Mouse (Mus musculus) gastrocnemius, adult 8-10 months (tissue): ENCODE data around the gene Fkbp9. TPM values are rescaled to one million over a fixed set of nuclear protein-coding genes. Genes with fewer than 3 reads are reported as not detected.
A peak's percentile ranks its signal among the peaks of the same experiment; 100 is the strongest.

Source experiments
- DNase-seq, 2 experiments: peaks; one replicate each; pipeline ENCODE4 v3.0.0; 2022; ENCODE audit warnings: low spot score in 2 of 2
- total RNA-seq, 4 experiments: library from RNA; stranded (reverse); gene quantifications; 2 replicates each; pipeline ENCODE4 v1.2.4; 2022

Gene Fkbp9
- total RNA-seq, 4 experiments from 2014 or later: 58.9 to 65.0 (median 60.8) TPM

DNA sequence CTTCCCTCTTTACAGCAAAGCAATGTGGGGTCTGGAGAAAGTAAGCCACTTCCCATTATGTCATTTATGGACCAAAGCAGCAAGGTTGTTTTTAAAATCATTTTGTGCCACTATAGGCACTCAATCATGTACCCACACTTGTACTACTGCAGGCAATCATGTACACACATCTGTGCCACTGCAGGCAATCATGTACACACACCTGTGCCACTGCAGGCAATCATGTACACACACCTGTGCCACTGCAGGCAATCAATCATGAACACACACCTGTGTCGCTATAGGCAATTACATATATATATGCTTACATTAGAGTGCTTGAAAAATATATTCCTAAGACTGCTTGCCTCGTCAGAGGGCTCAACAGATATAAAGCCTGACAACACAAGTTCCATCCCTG is 73.1 kb downstream of the Fkbp9 start:
- no peak for DNase-seq

DNA sequence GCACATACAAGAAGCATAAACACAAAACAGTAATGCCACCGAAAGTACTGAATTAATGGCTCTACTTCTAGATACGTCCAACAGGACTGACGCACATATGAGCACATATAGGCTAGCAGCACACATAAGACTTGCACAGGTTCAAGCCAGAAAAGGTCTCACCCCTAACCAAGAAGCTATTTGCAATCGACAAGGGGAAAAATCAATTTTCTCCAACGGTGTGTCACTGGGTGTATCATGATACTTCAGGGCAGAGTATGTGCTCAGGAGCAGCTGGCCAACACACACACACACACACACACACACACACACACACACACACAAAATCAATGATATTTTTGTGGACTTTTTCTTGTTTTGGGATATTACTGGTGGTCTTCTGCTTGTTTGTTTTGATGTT is 73.6 kb downstream of the Fkbp9 start:
- DNase-seq: no peak

DNA sequence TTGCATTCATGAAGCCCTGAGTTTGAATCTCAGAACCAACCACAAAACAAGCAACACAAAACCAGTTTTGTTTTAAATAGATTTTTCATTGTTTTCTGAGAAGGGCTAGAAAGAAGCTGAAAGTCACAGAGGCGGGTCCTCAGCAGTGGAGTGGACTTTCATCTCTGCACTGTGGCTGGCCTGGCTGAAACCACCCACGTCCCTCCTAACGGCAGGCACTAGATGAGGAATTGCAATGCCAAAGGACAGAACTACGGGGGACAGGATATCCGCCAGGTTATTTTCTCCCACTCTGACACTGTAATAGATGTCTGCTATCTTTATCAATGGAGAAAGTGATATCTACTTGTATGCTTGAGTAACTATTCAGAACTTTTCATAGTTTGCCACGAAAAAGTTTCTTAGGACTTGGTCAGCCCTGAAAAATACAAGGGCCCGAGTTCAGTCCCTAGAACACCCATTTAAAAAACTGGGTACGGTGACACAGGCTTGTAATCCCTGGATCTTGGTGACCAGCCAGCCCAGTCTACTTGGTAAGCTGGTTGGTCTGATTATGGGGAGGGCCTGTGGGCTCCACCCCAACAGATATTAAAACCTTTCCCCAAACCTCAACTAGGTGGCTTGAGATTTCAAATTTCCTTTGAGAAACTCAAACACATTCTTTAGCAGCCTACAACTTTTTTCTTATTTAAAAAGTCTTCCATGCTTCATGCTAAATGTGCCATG is 74.4 kb downstream of the Fkbp9 start:
- DNase-seq: no peak

DNA sequence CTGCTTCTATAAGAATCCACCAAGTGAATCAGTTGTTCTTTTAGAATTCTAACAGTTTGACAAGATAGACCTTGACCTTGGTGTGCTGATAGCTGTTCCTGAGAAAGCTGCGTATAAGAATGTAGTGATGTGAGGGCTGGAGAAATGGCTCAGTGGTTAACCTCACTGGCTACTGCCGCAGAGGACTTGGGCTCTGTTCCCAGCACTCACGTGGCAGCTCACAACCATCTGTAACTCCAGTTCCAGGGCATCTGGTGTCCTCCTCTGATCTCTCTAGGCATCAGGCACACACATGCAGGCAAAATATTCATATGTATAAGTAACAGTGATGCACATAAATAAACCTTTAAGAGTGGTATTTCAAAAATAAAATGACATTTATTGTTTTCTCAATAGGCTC is 76.1 kb downstream of the Fkbp9 start:
- no peak for DNase-seq

DNA sequence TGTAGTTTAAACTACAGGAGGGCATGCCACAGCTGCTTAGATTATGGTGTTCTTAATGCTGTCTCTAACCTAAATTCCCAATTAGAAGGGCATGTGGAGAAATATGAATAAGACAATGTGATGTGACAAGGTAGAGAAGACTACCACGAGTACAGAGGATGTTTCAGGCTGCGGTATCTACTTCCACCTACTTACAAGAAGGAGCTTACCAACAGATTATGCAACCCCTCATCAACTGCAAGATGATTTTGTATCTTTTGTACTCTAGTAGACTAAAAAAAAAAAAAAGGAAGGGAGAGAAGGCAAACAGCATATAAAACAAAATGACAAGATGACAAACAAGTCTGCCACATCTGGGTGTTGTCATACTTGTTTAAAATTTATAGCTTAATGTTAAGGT is 76.5 kb downstream of the Fkbp9 start:
- no peak for DNase-seq

- peak in 1 of 2 experiments; percentile 43 for DNase-seq
These were observed 77.1 kb downstream of the Fkbp9 start for GRCm38 (mm10) chr6:56908912-56909311.

DNA sequence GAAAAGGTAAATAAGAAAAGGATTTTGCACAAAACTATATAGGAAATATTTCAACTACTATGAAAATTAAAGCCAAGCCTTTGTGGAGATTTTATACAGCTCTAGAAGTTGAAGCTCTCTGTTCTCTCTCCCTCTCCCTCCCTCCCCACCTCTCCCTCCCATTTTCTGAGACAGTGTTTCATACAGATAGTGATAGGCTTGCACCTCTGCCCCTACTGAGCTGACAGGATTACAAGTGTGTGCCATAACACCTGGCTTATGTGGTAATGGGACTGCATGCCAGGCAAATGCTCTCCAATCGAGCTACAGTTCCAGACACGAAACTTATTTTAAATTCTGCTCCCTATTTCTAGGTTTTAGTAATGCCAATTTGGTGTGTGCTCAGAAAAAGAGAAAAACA is 79.1 kb downstream of the Fkbp9 start:
- no peak for DNase-seq

DNA sequence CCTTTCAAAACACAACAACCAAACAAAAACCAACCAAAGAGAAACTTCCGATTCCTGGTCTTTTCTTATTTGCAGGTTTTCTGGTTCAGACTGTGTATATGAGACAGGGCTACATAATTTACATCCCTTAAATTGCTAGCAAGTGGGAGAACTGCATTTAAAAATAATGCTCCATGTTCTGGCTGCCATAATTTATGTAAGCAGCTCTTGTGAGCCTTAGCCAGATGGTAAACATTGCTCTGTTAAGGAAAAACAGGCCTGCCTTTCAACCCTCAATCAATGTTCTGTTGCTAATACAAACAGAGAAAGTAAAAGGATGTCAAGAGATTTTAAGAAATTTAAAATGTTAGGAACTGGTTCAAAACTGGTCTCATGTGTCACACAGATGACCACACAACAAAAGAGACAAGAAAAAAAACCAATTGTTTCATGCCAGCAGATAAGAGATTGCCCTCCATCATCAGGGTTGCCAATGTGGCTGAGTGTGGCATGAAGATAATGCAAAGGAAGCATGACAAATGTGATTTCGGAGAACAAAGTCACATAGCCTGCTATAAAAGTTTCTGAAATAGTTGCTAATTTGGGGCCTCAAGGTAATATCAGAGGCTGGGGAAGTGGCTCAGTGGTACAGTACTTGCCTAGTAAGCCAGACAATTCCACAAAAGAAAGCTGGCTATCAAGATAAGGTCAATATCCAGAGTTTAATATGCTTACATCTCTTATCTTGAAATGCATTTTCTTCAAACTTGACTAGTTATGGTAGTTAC is 81.4 kb downstream of the Fkbp9 start:
- no peak for DNase-seq

DNA sequence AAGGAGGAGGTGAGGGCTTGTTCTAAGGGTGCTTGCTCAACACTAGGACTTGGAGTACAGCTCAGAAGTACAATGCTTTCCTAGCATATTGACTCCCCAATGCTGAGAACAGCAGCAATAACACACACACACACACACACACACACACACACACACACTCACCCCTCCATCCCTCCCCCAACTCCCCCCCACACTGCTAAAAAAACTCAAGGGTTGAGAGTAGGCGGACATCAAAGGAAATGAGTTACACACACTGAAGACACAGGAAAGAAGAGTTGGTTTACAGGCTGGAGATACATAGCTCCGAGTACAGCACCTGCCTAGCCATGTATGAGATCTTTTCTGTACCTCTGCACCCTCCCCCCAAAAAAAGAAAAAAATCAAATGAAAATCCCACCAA is 84.4 kb downstream of the Fkbp9 start:
- DNase-seq: no peak

DNA sequence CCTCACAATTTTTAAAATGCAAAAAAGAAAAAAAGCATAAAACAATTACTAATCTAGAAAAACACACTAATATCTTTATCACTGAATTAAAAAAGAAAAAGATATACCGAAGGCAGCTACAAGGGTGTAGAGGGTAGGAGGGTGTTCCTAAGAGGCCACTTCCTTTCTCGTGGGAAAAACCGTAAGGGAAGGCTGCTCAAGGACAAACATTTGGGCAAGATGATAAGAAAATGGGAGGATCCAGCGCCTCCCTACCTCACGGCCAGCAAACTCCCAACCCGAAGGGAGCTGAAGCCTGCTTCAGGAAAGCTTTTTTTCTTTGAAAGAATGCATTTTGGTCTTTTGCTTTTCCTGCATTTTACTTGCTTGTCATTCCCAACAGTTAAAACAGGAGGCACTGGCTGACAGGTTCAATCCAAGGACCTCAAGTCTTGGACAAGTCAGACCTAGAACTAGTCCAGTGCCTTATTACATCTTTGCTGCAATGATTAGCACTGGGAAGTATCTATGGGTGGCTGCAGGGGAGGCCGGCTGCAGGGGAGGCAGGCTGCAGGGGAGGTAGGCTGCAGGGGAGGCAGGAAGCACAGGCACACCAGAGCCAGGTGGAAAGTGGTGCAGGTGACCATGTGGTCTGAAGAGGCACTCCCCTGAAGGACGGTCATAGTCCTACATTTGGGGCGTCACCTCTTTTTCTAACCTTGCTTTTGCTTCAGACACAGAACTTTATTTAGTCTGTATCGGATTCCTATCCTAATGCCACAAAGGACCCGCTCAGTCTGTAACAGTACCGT is 85.9 kb downstream of the Fkbp9 start:
- DNase-seq: no peak

DNA sequence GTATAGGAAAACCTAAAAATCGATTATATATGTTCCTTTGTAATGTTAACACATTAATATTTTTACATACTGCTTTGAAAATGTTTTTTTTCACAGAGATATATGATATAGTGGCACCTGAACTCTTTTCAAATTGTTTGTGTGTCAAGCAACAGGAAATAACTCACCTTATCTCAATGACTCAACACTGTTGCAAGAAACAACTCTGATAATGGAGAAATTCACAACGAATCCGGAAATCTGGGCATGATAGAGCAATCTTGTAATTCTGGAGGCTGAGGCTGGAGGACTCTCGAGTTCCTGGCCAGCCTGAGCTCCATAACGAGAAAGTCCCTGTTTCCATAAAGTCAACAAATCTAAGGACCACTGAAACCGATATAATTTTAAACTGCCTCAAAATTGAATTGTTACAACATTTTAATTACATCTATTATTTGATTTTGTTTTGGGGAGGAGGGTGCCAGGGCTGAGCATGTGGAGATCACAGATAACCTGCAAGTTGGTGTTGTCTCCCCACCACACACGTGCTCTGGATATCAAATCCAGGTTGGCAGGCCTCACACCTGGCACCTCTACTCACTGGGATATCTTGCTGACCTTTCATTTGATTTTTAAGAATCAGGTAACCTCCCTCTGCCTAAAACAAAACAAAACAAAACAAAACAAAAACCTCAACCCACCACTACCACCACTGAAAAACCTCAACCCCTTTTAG is 87.6 kb downstream of the Fkbp9 start:
- no peak for DNase-seq

GRCm38 (mm10) chr6:56920222-56921092 is 88.6 kb downstream of the Fkbp9 start:
- DNase-seq: no peak

- no peak for DNase-seq
These were observed 91.5 kb downstream of the Fkbp9 start for GRCm38 (mm10) chr6:56923331-56923725.

- DNase-seq: peak; percentile 92 to 93
These were observed 92.2 kb downstream of the Fkbp9 start, which contains the start of the genes Nt5c3 and Vmn1r4 for GRCm38 (mm10) chr6:56923726-56924707. Gene Nt5c3 (minus strand): TSS chr6:56923932. Gene Vmn1r4 (plus strand): TSS chr6:56924015.

Other genes with a start within 250 kb of the Fkbp9 start
- gene Lsm5, start 127.3 kb upstream of the Fkbp9 start, total RNA-seq: 10 to 100 TPM in 3 of 4 experiments, 1 to 10 TPM in 1; 8.4 to 16.6 (median 14.0) TPM
- gene Avl9, start 117.2 kb upstream of the Fkbp9 start, total RNA-seq: 1 to 10 TPM; 2.5 to 5.7 (median 3.3) TPM
- gene Kbtbd2, start 34.2 kb upstream of the Fkbp9 start, total RNA-seq: 10 to 100 TPM; 22.5 to 29.1 (median 23.6) TPM
- gene Nt5c3, start 91.9 kb downstream of the Fkbp9 start, total RNA-seq: 10 to 100 TPM; 42.6 to 57.6 (median 54.1) TPM
- gene Vmn1r4, start 92.0 kb downstream of the Fkbp9 start, total RNA-seq: under 1 TPM in 1 of 4 experiments, not detected in 3; 0.19 TPM
- not detected for gene Vmn1r5, start 138.2 kb downstream of the Fkbp9 start, total RNA-seq
- not detected for gene Vmn1r6, start 165.2 kb downstream of the Fkbp9 start, total RNA-seq
- not detected for gene Vmn1r7, start 193.3 kb downstream of the Fkbp9 start, total RNA-seq
- gene Vmn1r8, start 200.2 kb downstream of the Fkbp9 start, total RNA-seq: not detected
- not detected for gene Vmn1r9, start 234.7 kb downstream of the Fkbp9 start, total RNA-seq